Mouse (Mus musculus) embryo, embryonic 9.5 days (tissue): ENCODE measurements at regions not wholly inside any gene's neighbourhood (a gene's known extent, or its start where the extent isn't known, plus 50 kb on each side); places are given as distances from the start of the nearest gene placed in this dataset.

ENCODE experiments used
- DNase-seq: peaks from one replicate; pipeline ENCODE4 v3.0.0-alpha.2; 2017; ENCODE audit errors: extremely low spot score

- no peak for DNase-seq
These were observed 452.9 kb upstream of the Fam19a5 start for GRCm38 (mm10) chr15:87091048-87091777.

DNA sequence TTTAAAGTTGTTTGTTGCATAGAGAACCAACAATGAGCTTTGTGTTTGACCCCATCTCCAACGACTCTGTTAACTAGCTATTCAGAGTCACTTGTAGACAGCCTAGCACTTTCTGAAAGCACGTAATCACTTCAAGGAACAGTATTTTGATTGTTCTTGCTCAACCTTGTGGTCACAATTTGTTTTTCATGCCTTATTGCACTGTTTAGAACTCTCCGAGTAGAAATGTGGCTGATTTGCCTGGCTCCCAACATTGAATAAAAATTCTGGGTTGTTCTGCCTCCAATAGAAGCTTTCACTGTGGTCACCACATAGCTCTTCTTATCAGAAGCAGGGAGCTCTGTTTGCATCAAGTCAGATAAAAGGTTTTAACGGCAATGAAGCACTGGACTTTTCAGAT is 446.9 kb upstream of the Fam19a5 start:
- DNase-seq = no peak

DNA sequence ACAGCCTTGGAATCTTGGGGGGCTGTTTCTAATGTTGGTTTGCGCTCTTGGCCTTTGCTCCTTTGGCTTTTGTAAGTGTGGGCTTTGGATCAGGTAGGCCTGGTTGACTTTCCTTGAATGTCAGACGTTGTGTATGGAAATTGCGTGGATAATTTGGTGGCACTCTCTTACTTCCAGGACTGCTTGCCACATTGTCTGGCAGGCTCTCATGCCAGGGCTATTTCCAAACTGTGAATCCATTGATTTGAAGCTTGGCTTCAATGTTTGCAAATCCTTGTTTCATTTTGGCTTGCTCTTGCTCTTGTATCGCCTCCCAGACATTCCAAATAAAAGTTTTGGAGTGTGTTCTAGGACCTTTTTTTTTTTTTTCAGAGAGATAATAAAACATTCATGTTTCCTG is 443.0 kb upstream of the Fam19a5 start:
- no peak for DNase-seq

GRCm38 (mm10) chr15:87102211-87102610 is 441.9 kb upstream of the Fam19a5 start:
- no peak for DNase-seq

DNA sequence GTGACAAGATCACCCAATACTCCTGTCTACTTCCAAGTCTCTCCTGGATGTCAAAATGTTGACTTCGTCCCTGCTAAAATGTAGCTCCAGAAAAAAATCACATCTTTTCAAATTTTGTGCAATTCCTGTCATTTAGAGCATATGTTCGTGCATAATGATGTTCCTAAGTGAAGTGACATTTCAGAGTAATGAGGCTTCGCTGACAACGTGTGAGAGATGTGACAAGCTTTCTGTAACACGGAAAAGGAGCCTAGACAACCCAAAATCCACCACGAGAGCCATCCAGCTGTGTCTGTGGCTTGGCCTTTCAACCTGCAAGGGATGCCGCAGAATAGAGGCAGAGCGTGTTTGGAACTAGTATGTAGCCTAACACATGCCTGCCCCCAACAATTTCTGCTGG is 438.1 kb upstream of the Fam19a5 start:
- no peak for DNase-seq

GRCm38 (mm10) chr15:87107701-87108100 is 436.4 kb upstream of the Fam19a5 start:
- no peak for DNase-seq

GRCm38 (mm10) chr15:87108411-87108810 is 435.7 kb upstream of the Fam19a5 start:
- DNase-seq = no peak

GRCm38 (mm10) chr15:87122656-87123055 is 421.4 kb upstream of the Fam19a5 start:
- DNase-seq = no peak

- DNase-seq = no peak
These were observed 418.5 kb upstream of the Fam19a5 start for GRCm38 (mm10) chr15:87125427-87126148.

GRCm38 (mm10) chr15:87138870-87139269 is 405.2 kb upstream of the Fam19a5 start:
- DNase-seq = no peak

- no peak for DNase-seq
These were observed 375.0 kb upstream of the Fam19a5 start for GRCm38 (mm10) chr15:87169136-87169535.

GRCm38 (mm10) chr15:87170890-87171289 is 373.2 kb upstream of the Fam19a5 start:
- peak; percentile 6 for DNase-seq

DNA sequence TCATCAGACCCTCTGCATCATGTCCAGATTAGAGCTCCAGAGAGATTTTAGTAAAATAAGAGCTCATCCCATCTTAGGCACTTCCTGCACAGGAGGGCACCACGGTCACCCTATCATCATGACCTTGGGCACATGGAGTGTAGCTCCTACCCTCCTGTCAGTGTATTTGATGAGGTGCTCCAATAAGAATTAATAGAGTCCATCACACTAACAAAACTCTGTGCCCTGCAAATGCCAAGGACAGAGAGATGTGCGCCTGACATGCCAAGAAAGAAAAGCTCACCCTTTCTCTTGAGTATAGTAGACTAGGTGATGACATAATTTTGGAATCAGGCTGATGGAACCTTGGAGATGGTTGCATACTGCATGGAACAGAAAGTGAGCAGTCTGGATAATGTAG is 371.0 kb upstream of the Fam19a5 start:
- no peak for DNase-seq

- DNase-seq = no peak
These were observed 365.5 kb upstream of the Fam19a5 start for GRCm38 (mm10) chr15:87178646-87179045.

DNA sequence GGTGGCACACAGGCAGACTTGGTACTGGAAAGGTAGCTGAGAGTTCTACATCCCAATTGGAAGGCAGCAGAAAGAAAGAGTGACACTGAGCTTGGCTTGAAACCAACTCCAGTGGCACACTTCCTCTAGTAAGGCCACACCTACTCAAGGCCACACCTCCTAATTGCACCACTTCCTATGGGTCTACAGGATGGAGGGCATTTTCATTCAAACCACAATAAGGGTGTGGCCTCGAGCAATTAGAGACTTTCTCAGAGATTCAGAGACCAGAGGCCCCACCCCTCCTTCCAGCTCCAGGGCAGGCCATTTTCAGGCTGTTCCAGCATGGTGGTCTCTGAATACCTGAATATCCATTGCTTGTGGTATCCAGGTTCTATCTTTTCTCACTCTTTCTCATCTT is 363.3 kb upstream of the Fam19a5 start:
- DNase-seq = no peak

DNA sequence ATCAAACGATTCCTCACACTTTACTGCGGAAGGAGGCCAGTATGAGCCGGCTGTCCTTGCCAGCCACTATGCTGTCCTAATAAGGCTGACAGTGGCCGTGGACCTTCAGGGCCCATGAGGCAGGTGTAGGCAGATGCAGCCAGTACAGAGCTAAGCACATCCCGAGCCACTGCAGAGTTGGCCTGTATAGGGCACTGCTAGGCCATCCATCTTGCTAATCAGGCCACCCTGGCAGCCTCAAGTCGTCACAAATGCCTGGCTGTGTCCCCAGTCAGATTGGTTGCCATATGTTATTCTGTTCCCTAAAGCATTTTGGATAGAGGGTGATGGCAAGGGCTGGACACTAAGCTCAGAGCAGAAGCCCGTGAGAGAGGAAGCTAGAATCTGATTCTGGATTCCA is 359.9 kb upstream of the Fam19a5 start:
- DNase-seq = no peak

DNA sequence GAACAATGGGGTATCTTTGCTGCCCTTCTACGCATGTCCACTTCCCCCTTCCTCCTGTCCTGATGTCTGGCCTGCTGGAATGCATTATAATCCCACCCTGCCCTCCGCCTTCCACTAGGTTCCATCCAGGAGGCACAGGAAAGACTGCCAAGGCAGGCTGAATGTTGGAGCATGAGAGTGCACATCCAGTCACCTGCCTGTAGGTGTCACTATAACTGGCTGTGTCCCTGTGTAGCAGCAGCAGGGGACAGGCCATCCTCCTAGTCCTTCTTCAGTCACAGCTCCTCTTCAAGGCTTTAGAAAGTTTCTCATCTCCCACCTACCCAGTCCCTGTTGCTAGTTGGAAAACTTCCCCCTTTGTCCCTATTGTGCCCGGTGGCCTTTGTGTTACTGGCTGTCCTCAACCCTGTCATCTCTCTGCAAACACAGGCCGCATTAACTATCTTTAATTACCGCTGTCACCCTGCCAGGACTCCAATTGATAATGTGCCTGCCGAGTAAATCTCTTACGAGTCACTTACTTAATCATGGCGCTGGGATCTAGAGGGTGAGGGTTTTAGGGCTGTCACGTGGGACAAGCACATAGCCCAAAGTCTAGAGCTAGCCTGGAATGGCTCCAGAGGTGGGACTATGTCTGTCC is 355.2 kb upstream of the Fam19a5 start:
- no peak for DNase-seq

DNA sequence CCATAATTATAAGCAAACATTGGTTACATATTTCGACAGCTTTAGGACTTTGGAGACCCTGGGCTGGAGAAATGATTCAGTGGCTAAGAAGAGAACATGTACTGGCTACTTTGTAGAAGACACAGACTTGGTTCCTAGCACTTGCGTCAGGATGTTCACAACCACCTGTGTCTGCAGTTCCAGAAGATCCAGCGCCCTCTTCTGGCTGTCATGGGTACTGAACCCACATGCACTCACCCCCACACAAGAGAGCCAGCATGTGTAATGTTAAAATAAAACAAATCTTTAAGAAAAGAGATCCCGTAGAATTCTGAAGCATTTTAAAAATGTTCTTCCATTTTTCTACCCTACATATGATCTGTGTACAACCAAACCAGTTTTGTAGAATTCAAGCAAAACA is 352.2 kb upstream of the Fam19a5 start:
- no peak for DNase-seq

DNA sequence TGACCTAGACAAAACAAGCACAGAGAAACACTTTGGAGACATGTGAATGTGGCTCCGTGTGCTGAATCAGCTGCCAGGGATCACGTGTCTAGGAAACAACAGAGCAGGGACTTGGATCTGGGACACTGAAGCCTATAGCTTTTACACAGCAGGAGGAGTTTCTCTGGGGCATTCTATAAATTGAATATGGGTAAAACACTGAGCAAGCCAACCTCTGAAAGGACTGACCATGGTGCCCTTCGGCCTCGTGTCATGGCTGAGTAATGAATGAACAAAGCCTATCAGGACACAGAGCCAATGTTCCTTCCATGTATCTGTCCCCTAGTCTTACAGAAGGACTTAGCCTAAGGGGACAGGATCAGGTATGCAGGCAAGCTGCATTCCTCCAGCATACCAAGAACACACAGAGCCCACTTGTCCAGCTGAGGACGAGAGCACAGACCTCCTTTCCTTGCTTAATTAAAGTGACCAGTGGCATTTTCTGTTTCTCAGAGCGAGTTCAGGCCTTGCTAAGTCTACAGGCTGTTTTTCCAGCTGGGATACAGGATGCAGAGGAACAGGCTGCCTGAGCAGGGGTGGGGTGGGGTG is 347.7 kb upstream of the Fam19a5 start:
- peak; percentile 10 for DNase-seq

GRCm38 (mm10) chr15:87199641-87200040 is 344.5 kb upstream of the Fam19a5 start:
- no peak for DNase-seq

DNA sequence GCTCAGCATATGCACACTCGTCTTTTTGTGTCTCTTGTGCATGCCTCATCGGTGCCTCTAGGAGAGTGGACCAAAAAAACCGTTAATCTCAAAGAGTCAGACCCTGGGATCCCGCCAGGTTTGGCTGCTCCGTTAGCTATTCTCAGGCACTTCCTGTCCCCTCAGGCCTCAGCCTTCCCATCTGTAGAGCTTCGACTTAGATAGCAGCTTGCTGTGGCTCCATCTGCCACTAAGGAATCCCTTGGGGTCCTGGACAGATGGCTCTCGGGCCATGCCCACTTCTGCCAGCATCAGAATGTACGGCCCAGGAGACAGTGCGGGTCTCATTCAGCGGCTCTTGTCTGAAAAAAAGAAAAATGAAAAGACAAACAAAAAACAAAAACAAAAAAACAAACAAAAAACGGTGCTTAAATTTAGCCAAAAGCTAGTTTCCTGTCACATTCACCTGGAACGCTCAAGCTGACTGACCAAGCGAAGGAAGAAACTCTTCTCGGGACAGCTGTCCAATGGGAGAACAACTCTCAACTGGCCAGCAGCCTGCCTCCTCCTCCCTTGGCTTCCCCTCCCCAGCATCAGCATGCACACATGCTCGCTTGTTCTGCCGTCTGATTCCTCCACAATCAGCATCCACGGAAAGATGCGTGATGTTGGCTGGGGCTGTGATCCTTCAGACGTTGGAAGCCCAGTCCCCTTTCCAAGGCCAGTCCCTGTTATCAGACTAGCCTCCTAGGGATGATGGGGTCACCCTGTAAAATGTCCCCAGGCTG is 343.6 kb upstream of the Fam19a5 start:
- DNase-seq = no peak

GRCm38 (mm10) chr15:87201055-87201454 is 343.0 kb upstream of the Fam19a5 start:
- DNase-seq = peak; percentile 11
